Mouse (Mus musculus) intestine, embryonic 14.5 days (tissue): ENCODE data around the gene Kcnk18. TPM values are rescaled to one million over a fixed set of nuclear protein-coding genes. Genes with fewer than 3 reads are reported as not detected.

Experiments used
- ATAC-seq: fragments of 200-750 bp; cut with Nextera tagmentation; replicated peaks from 2 replicates; pipeline ENCODE4 v1.8.0; 2017; ENCODE audit warnings: low read depth, moderate number of reproducible peaks, moderate TSS enrichment, moderate library complexity; ENCODE audit not compliant: low FRiP score, low TSS enrichment
- DNase-seq: peaks from one replicate; pipeline ENCODE4 v3.0.0-alpha.2; 2018; ENCODE audit warnings: low spot score
- H3K27ac ChIP-seq: fragments of 300-500 bp; sonication (generic); 2 replicates; pipeline ENCODE4 v1.5.1; 2014; ENCODE audit warnings: low read depth, mild to moderate bottlenecking, control low read depth
- H3K27me3 ChIP-seq: fragments of 300-500 bp; sonication (generic); replicated peaks from 2 replicates; pipeline ENCODE4 v1.6.1; 2014; ENCODE audit warnings: low read length, control low read depth; ENCODE audit not compliant: control insufficient read depth, insufficient read depth
- H3K36me3 ChIP-seq: fragments of 300-500 bp; sonication (generic); 2 replicates; pipeline ENCODE4 v1.6.1; 2014; ENCODE audit warnings: low read length, control low read depth; ENCODE audit not compliant: control insufficient read depth, insufficient read depth
- H3K4me1 ChIP-seq: fragments of 300-500 bp; sonication (generic); replicated peaks from 2 replicates; pipeline ENCODE4 v1.6.1; 2014; ENCODE audit warnings: low read length, control low read depth, mixed read lengths; ENCODE audit not compliant: control insufficient read depth, insufficient read depth
- H3K4me2 ChIP-seq: fragments of 300-500 bp; sonication (generic); 2 replicates; pipeline ENCODE4 v1.6.1; 2014; ENCODE audit warnings: low read length
- H3K4me3 ChIP-seq: fragments of 300-500 bp; sonication (generic); 2 replicates; pipeline ENCODE4 v1.5.1; 2014; ENCODE audit warnings: low read depth, low read length, control low read depth, mixed read lengths
- H3K9ac ChIP-seq: fragments of 300-500 bp; sonication (generic); 2 replicates; pipeline ENCODE4 v1.6.1; 2014; ENCODE audit warnings: mild to moderate bottlenecking, low read length
- H3K9me3 ChIP-seq: fragments of 300-500 bp; sonication (generic); 2 replicates; pipeline ENCODE4 v1.6.1; 2016; ENCODE audit warnings: low read length, control low read depth; ENCODE audit not compliant: control insufficient read depth
- whole genome bisulfite sequencing: fragments of 180-500 bp; shearing (Covaris S2); extraction: QIAGEN DNeasy Blood & Tissue Kit; methylation state at CpG from one replicate; pipeline ENCODE4 v1.1.7; 2014; 5-methylcytosine and 5-hydroxymethylcytosine counted together
- polyA plus RNA-seq: library from polyadenylated mRNA; unstranded; fragments of >200 nt; fragmentation: Nextera tagmentation; extraction: Ambion mirVana; gene quantifications from 2 replicates; pipeline ENCODE4 v1.2.1, GENCODE M21; 2014

The Kcnk18 gene
- polyA plus RNA-seq, 1 experiment from 2014 or later: not detected

GRCm38 (mm10) chr19:59198161-59198560 lies 20.9 kb upstream of the Kcnk18 start:
- H3K27me3 ChIP-seq: peaks cover 54% of the 10 kb centered on the region

GRCm38 (mm10) chr19:59208475-59208874 lies 10.5 kb upstream of the Kcnk18 start:
- Histone ChIP-seq H3K4me1 (no peaks in the 10 kb centered on the region), H3K9ac (no peak overlapping the region), H3K27ac (no peak overlapping the region), H3K4me2 (no peak overlapping the region), H3K36me3 (no peaks in the 10 kb centered on the region), H3K9me3 (no peaks in the 10 kb centered on the region), H3K27me3 (no peaks in the 10 kb centered on the region), H3K4me3 (no peak overlapping the region)
- 36% methylated on average over 5 of the region's 5 CpGs for WGBS
- ATAC-seq (no peak), DNase-seq (peak; percentile 86)

More at GRCm38 (mm10) chr19:59198161-59198560, 20.9 kb upstream of the Kcnk18 start:
- WGBS: 38% methylated on average over 7 of the region's 7 CpGs
- no peak; the same call in 1 of the 2 replicates for ATAC-seq
- Histone ChIP-seq H3K36me3 (no peaks in the 10 kb centered on the region), H3K4me2 (no peak overlapping the region), H3K4me3 (no peak overlapping the region), H3K9me3 (peaks cover 6% of the 10 kb centered on the region; the same call in 1 of the 2 replicates), H3K9ac (no peak overlapping the region), H3K4me1 (no peaks in the 10 kb centered on the region), H3K27ac (no peak overlapping the region)
- DNase-seq: peak; percentile 82

- DNase-seq: no peak
- Histone ChIP-seq H3K9ac (no peak overlapping the region), H3K4me3 (no peak overlapping the region), H3K9me3 (no peaks in the 10 kb centered on the region), H3K4me1 (no peaks in the 10 kb centered on the region), H3K27me3 (no peaks in the 10 kb centered on the region), H3K4me2 (no peak overlapping the region), H3K36me3 (no peaks in the 10 kb centered on the region), H3K27ac (no peak overlapping the region)
- 62% methylated on average over 2 of the region's 2 CpGs for WGBS
- no peak for ATAC-seq
Observed at GRCm38 (mm10) chr19:59208986-59209385, 10.0 kb upstream of the Kcnk18 start.

GRCm38 (mm10) chr19:59216891-59217290 lies 2.1 kb upstream of the Kcnk18 start:
- no peaks in the 10 kb centered on the region for H3K36me3 ChIP-seq
- H3K9me3 ChIP-seq: no peaks in the 10 kb centered on the region
- WGBS: 87% methylated on average over 3 of the region's 3 CpGs
- no peak overlapping the region for H3K27ac ChIP-seq
- no peak overlapping the region for H3K4me3 ChIP-seq
- H3K27me3 ChIP-seq: no peaks in the 10 kb centered on the region
- H3K4me1 ChIP-seq: peaks cover 5% of the 10 kb centered on the region; the same call in 1 of the 2 replicates
- H3K9ac ChIP-seq: no peak overlapping the region
- no peak overlapping the region for H3K4me2 ChIP-seq
- DNase-seq: no peak
- no peak for ATAC-seq

GRCm38 (mm10) chr19:59221131-59221530 lies 2.1 kb downstream of the Kcnk18 start:
- Histone ChIP-seq H3K27me3 (no peaks in the 10 kb centered on the region), H3K4me1 (peaks cover 5% of the 10 kb centered on the region; the same call in 1 of the 2 replicates), H3K9me3 (no peaks in the 10 kb centered on the region), H3K4me3 (no peak overlapping the region), H3K27ac (no peak overlapping the region), H3K4me2 (no peak overlapping the region), H3K36me3 (no peaks in the 10 kb centered on the region), H3K9ac (no peak overlapping the region)
- ATAC-seq (no peak), DNase-seq (no peak)
- 44% methylated on average over 3 of the region's 3 CpGs for whole genome bisulfite sequencing

GRCm38 (mm10) chr19:59228376-59228775 lies 9.4 kb downstream of the Kcnk18 start:
- DNase-seq (no peak), ATAC-seq (no peak)
- Histone ChIP-seq H3K4me1 (no peaks in the 10 kb centered on the region), H3K27ac (no peak overlapping the region), H3K4me2 (no peak overlapping the region), H3K9me3 (no peaks in the 10 kb centered on the region), H3K9ac (no peak overlapping the region), H3K4me3 (no peak overlapping the region), H3K36me3 (no peaks in the 10 kb centered on the region), H3K27me3 (no peaks in the 10 kb centered on the region)
- WGBS: 70% methylated on average over 3 of the region's 3 CpGs

GRCm38 (mm10) chr19:59232786-59233185 lies 13.8 kb downstream of the Kcnk18 start:
- ATAC-seq (no peak), DNase-seq (no peak)
- WGBS: 64% methylated on average over 5 of the region's 5 CpGs
- H3K27me3 ChIP-seq: no peaks in the 10 kb centered on the region
- H3K4me1 ChIP-seq: no peaks in the 10 kb centered on the region
- H3K9ac ChIP-seq: no peak overlapping the region
- no peak overlapping the region for H3K4me3 ChIP-seq
- no peaks in the 10 kb centered on the region for H3K36me3 ChIP-seq
- no peaks in the 10 kb centered on the region for H3K9me3 ChIP-seq
- no peak overlapping the region for H3K4me2 ChIP-seq
- H3K27ac ChIP-seq: no peak overlapping the region

GRCm38 (mm10) chr19:59235001-59235400 lies 16.0 kb downstream of the Kcnk18 start:
- no peaks in the 10 kb centered on the region for H3K9me3 ChIP-seq
- no peak for ATAC-seq
- 87% methylated on average over 18 of the region's 18 CpGs for WGBS

GRCm38 (mm10) chr19:59236046-59236445 lies 17.0 kb downstream of the Kcnk18 start:
- no peaks in the 10 kb centered on the region for H3K27me3 ChIP-seq
- DNase-seq: no peak
- H3K27ac ChIP-seq: no peak overlapping the region
- H3K9me3 ChIP-seq: no peaks in the 10 kb centered on the region
- no peak for ATAC-seq
- 80% methylated on average over 6 of the region's 6 CpGs for WGBS
- H3K9ac ChIP-seq: no peak overlapping the region
- H3K4me1 ChIP-seq: no peaks in the 10 kb centered on the region
- no peaks in the 10 kb centered on the region for H3K36me3 ChIP-seq
- H3K4me2 ChIP-seq: no peak overlapping the region
- H3K4me3 ChIP-seq: no peak overlapping the region

More at GRCm38 (mm10) chr19:59235001-59235400, 16.0 kb downstream of the Kcnk18 start:
- no peak overlapping the region for H3K27ac ChIP-seq
- no peaks in the 10 kb centered on the region for H3K4me1 ChIP-seq
- no peak for DNase-seq
- H3K27me3 ChIP-seq: no peaks in the 10 kb centered on the region
- H3K4me2 ChIP-seq: no peak overlapping the region
- no peak overlapping the region for H3K9ac ChIP-seq
- no peak overlapping the region for H3K4me3 ChIP-seq
- no peaks in the 10 kb centered on the region for H3K36me3 ChIP-seq
